Mouse (Mus musculus) ovary, adult 18-20 months (tissue): Measurements from ENCODE around the gene Gimd1.

Source experiments
- DNase-seq: peaks from one replicate; pipeline ENCODE4 v3.0.0; 2022; ENCODE audit warnings: low spot score, mixed read lengths

Gene Gimd1

DNA sequence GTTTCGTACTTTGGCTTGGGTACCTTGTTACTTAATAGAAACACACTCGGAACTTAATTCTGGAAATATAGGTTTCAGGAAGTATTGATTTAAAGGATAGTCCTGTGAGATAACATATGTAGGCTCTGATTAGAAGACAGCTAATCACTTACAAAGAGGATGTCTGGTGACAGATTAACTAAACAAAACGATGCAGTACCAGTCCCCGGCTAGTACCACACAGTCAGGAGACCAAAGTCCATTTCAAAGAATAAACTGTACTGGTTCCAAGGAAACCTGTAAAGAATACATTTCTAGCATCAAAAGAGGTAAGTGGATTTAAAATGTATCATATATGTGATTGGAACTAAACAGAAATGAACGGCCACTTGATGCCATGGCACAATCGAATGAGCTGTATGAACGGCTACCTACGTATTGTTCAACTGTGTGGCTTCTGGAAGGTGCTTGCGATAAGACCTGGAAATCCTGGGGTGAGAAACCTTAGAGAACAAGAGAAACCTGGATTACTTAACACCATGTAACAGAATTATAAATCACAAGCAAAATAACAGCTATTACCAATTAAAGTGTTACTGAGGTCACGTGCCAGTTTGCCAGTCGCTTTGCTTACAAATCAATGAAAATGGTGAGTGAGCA is at the start of gene Gimd1:
Gene Gimd1, plus strand, starts transcription at position 220 of the 639 bp plus-strand sequence.
- no peak for DNase-seq

DNA sequence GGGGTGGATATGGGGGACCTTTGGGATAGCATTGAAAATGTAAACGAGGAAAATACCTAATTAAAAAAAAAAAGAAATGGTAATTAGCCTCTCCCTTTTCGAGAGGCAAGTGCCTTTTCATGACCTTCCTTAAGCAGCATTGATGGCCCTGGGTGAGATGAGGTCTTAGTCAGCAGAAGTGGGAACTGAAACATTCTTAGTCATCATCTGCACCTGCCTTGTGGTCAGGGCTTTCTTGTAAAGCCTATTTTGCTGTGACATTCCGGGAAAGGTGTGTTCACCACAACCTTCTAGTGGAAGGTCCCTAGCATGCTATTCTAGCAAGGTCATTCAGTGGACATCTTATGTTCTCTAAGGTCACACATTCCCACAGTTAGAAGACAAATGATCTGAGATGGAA is 48.4 kb upstream of the Gimd1 start:
- no peak for DNase-seq

DNA sequence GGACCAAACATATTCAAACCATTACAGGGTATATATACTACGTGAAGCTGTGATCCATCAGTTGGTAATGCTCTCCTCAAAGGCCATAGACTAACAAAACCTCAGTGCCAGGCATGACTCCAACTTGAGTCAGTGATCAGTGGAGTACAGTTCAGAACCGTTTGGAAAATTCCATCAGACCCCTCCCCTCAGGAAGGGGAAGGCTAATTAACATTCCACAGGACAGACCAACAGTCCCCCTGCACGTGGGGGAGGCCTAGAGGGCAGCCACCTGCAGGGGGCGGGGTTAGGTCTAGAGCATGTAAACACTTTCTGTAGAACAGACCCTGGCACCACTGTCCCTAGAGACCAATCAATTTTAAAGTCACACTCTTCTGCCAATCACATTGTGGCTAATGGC is 47.3 kb upstream of the Gimd1 start:
- DNase-seq = no peak

DNA sequence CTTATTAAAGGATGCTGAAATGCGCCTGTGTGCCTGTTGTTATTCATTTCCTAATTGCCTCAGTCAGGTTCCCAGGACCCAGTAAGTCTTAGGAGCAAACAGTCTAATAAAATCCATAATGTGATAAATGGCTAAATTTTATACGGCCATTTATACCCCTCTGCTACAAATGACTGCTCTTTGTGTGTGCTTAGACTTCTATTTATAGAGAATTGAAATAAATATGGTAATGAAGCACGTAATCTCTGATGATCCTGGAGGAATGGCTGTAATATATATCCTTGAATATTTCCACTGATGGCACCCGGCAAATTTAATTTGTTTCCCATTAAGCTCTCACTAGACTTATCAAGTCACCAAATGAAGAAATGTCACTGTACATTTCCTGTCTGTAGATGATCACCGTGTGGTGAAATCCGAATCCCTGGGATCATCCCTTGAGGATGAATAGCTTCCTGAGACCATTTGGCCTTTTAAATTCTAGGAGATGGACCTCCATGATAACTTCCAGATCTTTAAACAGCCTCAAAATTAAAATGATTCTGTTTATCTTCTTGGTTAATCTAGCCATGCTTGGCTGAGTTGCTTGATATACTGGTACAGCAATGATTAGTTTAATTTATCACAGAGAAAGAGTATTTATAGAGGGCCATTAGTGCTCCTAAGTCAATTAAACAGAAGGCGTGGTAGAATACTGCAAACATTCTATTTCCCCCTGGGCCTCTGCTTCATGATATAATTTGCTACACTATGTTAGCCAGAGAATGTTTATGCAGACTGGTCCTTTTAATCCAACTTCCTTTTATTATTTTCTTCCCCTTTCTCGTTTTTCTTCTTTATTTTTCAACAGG is 44.3 kb upstream of the Gimd1 start:
- DNase-seq = no peak

DNA sequence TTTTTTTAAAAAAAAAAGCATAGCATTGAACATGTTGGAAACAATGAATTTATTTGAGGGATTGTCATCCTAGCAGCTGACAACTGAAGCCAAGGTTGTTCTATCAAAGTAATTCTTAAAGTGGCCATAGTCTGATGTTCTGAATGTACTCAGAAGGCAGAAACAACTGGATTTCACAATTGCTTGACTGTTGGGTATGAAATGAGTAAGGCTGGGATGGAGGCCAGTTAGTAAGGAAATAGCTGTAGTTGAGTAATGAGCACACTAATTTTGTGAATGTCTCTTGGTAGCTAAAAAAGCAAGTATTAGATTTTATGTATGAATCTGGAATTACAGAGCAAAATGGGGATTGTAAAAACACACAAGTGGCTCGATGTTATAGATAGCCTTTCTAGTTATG is 41.5 kb upstream of the Gimd1 start:
- no peak for DNase-seq

DNA sequence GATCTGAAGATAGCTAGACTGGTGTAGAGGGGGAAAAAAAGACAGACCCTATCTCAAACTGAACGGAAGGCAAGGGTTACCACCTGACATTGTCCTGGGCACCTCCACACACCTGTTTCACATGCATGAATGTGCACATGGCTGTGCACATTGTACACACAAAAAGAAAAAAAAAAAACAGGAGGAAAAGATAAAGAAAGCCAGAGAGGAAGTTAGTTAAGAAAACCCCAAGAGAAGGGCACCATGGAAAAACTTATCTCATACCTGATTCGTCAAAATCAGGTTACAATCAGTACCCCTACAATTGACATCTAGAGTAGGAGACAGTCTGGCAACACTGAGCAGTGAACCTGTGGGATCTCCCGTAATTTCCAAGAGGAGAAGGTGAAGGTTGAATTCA is 39.6 kb upstream of the Gimd1 start:
- DNase-seq = no peak

DNA sequence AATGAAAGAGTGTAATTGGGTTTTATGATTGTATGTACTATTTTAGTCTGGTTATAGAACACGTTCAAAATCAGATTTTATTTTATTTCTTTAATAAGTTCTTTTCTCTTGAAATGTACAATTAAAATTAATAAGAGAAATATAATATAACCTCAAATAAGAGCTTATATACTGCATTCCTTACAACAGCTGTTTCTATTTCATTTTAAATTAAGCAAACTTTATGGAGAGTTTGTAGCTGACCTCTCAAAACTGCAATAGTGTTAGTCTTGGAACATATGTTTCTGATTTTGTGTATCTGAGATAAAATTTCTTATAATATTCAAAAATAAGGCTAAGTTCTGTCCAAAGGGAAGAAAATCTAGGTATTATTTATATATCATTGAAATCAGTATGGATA is 39.0 kb upstream of the Gimd1 start:
- no peak for DNase-seq

DNA sequence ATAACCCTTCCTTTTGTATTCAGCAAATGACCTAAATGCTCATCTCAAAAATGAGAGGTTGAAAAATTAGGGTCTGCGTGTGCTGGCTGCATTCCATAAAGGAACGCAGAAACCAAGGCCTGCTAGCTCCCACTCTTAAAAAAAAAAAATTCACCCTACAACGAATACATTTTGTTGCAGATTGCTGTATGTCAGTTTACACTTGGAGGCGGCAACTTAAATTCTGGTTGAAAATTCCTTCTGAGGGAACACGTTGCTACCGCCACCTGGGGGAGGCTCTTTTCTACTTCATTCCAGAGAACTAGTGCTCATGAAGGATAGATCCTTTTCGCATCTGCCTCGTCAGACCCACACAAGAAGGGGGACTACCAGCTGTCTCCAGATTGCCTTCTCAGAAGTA is 879 bp upstream of the Gimd1 start:
- DNase-seq = no peak

DNA sequence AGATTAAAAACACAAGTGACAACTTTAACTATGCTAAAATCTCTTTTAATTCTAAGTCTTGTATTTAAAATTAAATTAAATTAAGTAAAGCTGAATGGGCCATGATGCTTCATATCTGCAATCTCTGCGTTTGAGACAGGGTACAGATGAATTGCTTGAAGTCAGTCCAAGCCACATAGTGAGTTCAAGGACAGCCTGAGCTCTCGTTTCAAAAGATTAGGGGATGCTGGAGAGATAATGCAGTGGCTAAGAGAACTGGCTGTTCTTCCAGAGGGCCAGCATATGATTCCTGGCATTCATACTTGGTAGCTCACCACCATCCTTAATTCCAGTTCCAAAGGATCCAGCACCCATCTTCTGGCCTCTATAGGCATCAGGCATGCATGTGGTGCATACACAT is 3.6 kb downstream of the Gimd1 start:
- peak; percentile 32 for DNase-seq

DNA sequence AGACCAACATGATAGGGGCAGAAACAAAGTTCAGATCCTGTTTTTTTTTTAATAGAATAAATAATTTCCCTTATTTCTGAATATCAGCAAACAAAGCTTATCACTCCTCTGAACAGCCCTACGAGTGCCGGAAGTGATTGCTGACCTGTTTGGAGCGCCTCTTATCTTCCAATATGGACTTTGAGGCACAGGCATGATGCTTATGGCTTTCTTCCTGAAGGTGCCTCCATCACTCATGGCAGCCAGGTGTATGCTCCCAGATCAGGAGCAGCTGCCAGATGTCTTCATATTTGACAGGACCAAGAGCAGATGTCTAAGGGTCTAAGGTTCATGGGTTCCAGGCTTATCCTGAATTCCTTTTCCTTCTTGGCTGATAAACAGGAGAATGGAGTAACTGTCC is 7.5 kb downstream of the Gimd1 start:
- no peak for DNase-seq

DNA sequence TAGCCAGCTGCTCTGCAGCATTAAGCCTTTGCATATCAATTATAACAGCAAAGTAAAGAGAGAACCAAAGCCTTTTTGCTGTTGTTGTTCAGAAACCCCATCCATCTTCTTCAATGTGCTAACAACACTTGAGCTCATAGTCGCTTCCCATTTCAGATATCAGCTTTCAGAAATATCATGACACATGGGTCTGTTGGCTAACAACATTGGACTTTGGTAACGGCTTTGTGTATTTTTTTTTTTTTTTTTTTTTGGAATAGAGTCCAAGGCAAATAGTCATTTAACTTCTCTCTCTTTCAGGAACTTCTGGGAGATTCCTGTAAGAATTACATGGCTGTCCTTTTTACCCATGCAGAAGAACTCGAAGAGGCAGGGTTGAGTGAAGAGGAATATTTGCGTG is 14.5 kb downstream of the Gimd1 start:
- no peak for DNase-seq

DNA sequence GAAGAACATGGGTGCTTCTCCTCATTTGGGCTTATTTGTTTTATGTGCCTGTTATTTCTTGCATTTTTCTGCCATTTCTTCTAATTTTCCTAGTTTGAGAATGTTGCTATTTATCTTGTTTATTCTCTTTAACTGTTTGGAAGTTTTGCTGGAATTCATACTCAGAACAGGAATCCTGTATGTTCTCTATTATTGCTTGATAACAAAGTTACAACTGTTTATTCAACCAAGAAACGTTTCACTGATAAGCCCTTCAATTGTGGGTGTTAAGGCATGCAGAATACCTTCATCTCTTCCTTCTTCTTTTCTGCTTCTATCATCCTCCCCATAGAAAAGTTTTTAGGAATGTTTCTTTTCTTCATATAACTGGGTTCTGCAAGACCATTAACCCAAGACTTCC is 17.2 kb downstream of the Gimd1 start:
- no peak for DNase-seq

DNA sequence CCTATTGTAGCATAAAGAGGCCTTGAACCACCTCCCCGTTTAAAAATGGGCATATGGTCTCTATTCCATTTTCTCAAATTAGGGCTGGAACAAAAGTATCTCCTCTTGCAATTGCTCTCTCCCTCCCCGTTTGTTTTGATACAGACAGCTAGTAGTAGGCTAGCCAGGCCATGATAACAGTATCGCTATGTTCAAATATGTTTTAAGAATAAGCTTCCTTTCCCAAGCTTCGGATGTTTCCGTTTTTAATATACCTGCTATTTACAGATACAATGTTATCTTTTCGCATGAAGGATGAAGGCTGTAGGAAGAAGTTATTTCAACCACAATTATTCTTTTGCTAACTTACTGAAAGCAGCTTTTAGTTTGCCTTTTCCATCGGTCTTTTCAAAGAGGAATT is 19.7 kb downstream of the Gimd1 start:
- DNase-seq = no peak

DNA sequence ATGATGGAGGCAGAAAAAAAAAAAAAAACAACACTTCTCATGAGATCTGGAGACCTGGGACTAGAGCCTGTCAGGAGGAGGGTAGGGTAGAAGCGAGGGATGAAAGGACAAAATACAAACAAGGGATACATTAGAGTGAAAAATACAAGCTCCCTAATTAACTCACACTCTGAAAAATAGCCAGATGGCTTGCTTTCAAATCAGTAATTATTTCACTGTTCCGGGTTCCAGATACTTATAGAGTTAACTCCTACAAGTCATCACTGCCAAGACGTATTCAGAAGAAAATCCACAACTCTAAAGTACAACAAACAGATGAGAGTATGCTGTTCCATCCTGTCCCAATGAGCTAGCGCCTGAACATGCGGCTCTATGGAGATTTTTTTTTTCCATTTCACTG is 20.6 kb downstream of the Gimd1 start:
- DNase-seq = no peak

DNA sequence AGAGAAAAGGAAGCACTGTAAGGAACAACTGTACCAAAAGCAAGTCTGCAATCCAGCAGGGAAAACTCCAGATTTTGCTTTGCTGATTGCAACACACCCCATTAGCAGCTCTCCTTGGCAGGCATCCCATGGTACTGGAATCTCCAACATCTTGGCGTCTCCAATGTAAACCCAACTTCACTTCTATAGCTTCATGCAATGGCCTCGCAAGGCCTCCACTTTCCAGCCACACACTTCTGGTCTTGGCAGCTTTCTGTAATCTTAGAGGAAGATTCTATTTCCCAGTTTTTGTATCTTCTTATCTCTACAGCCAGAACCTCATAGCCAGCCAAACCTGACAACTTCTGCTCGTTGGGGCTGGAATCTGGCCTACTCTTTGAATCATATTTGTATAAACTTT is 22.2 kb downstream of the Gimd1 start:
- peak; percentile 17 for DNase-seq

DNA sequence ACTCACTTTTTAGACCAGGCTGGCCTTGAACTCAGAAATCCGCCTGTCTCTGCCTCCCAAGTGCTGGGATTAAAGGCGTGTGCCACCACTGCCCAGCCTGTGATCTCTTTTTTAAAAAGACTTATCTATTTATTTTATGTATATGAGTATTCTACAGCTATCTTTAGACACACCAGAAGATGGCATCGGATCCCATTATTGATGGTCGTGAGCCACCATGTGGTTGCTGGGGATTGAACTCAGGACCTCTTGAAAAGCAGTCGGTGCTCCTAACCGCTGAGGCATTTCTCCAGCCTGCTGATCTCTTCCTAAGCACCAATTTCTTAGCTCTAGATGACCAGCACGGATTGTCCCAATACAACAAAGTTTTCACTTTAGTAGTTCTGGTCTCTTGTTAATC is 24.3 kb downstream of the Gimd1 start:
- no peak for DNase-seq

DNA sequence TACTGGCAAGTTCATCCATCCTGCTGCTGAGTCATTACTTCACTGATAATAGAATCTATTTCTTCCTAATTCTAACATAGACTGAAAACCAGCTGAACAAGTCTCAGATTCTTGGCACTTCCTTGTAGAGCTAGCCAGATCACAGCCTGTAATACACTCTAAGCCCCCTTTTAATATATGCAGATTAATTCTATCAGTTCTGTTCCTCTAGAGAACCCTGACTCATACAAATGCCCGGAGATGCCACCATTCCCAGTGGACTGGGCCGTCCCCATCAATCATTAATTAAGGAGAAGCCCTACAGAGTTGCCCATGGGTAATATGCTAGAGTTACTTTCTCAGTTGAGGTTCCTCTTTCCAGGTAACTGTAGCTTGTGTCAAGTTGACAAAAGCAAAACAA is 26.3 kb downstream of the Gimd1 start:
- DNase-seq = no peak

DNA sequence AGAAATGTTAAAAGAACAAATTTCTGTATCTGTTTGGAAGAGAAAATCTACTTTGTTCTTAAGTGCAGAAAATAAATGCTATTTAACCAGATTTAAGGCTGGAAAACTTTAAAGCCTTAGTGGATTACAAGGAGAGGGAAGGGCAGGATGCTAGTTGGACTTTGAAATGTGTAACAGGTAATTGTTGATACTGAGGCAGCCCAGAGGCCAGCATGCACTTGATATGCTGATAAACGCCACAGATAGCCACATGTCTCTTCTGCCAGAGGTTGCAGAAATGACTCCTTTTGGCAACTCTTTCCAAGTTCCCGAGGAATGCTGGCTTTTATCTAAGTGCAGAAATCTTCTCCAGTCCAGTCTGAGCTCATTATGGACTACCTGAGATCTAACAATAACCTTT is 47.9 kb downstream of the Gimd1 start:
- no peak for DNase-seq

DNA sequence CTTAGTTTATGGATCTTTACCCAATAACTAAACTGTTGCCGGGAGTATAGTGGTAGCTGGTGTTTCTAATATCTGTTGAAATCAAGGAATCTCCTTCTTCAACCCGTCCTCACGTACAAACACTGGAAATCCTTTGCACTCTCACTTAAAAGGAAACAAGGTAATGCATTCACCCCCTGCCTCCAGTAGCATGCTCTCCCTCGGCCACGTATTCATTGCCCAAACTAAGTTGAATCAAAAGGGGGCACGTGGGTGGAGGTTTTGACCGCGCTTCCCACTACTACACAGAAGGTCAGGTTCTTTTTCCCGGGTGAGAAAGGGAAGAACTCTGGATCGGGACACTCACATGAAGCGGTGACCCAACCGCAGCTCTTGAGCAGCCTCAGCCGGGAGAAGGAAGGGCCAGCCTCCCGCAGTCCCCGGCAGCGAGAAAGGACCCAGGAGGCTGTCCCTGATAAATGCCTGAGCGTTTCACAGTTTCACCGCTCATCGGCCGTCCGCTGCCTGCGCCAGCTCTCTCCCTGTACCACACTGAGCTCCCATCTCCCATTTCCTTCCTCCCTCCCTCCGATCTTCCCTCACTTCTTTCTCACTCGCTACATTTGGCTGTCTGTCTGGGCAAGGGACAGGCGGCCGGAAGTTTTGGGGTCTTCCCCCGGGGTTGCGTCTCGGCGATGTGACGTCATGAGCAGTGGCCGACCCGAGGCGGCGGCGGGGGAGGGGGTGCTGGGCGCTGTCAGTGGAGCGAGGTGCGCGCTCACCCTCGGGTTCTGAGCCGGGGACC is 54.0 kb downstream of the Gimd1 start, which contains the start of gene Tbck:
Gene Tbck, plus strand, starts transcription at position 698 of the 784 bp plus-strand sequence.
- DNase-seq = peak; percentile 86

DNA sequence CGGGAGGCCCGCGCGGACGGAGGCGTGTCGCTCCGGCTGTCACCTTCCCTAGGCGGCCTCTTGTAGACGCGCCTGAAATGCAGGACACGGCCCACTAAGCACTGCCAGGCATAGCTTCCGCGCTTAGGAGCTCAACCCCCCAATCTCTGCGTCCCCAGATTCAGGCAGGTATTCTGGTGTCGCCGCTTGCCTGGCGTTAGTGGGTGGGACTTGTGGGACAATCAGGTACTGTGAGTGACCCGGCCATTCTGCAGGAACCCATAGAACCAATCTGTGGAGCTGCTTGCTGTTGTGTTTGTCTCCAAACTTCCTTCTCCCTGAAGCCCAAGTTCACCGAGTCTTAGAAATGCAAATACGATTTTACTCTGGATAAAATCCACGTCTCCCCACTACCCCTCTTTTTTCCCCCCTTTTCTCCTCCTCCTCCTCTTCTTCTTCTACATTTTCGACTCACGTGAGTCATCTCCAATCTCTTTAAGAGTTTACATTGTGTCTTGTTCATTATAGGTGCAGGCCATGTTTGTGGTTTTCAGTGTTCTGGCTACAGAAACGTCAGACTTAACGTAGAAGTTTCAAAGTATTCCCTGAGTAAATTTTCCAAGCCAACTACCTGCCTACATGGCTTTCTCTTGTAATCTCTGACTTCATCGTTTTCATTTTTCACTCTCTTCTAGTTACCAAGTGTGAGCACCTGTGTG is 54.8 kb downstream of the Gimd1 start, which contains the start of gene Aimp1:
Gene Aimp1, minus strand, starts transcription at position 140 of the 698 bp plus-strand sequence.
- no peak for DNase-seq
